Mouse (Mus musculus) kidney, postnatal 0 days (tissue): Measurements from ENCODE around the gene Lrrn2. TPM values are rescaled to one million over a fixed set of nuclear protein-coding genes. Genes with fewer than 3 reads are reported as not detected.

Source experiments
- ATAC-seq: fragments of 200-750 bp; cut with Nextera tagmentation; replicated peaks from 2 replicates; pipeline ENCODE4 v1.8.0; 2017; ENCODE audit warnings: low read depth, moderate number of reproducible peaks, moderate TSS enrichment, moderate library complexity; ENCODE audit not compliant: low FRiP score
- DNase-seq: peaks from one replicate; pipeline ENCODE4 v3.0.0-alpha.2; 2016; ENCODE audit warnings: low spot score
- H3K27ac ChIP-seq: fragments of 300-500 bp; sonication (generic); 2 replicates; pipeline ENCODE4 v1.5.1; 2014; ENCODE audit warnings: mild to moderate bottlenecking
- H3K27me3 ChIP-seq: fragments of 300-500 bp; sonication (generic); 2 replicates; pipeline ENCODE4 v1.6.1; 2014; ENCODE audit warnings: low read length, mixed read lengths; ENCODE audit not compliant: insufficient read depth
- H3K36me3 ChIP-seq: fragments of 300-500 bp; sonication (generic); 2 replicates; pipeline ENCODE4 v1.6.1; 2014; ENCODE audit warnings: low read length, mixed read lengths; ENCODE audit not compliant: insufficient read depth
- H3K4me1 ChIP-seq: fragments of 300-500 bp; sonication (generic); replicated peaks from 2 replicates; pipeline ENCODE4 v1.6.1; 2014; ENCODE audit warnings: antibody characterized with exemption, low read length, mixed read lengths; ENCODE audit not compliant: insufficient read depth
- H3K4me2 ChIP-seq: fragments of 300-500 bp; sonication (generic); 2 replicates; pipeline ENCODE4 v1.6.1; 2014; ENCODE audit warnings: mild to moderate bottlenecking, low read length, moderate library complexity, mixed read lengths
- H3K4me3 ChIP-seq: fragments of 300-500 bp; sonication (generic); replicated peaks from 2 replicates; pipeline ENCODE4 v1.5.1; 2014; ENCODE audit warnings: low read depth, low read length
- H3K9ac ChIP-seq: fragments of 300-500 bp; sonication (generic); 2 replicates; pipeline ENCODE4 v1.6.1; 2014; ENCODE audit warnings: low read depth, low read length
- H3K9me3 ChIP-seq: fragments of 300-500 bp; sonication (generic); replicated peaks from 2 replicates; pipeline ENCODE4 v1.6.1; 2016; ENCODE audit warnings: low read length, inconsistent platforms, mixed read lengths
- CTCF ChIP-seq: IDR thresholded peaks from 2 replicates; pipeline ENCODE4 v1.5.1; 2016; ENCODE audit warnings: antibody characterized with exemption, low read depth, mild to moderate bottlenecking, moderate library complexity
- WGBS: fragments of 180-500 bp; shearing (Covaris S2); extraction: QIAGEN DNeasy Blood & Tissue Kit; methylation state at CpG from one replicate; pipeline ENCODE4 v1.1.7; 2014; 5-methylcytosine and 5-hydroxymethylcytosine counted together
- polyA plus RNA-seq: library from polyadenylated mRNA; unstranded; fragments of >200 nt; fragmentation: Nextera tagmentation; extraction: Ambion mirVana; gene quantifications from 2 replicates; pipeline ENCODE4 v1.2.1, GENCODE M21; 2015

The Lrrn2 gene
- polyA plus RNA-seq, 1 experiment from 2014 or later = 3.3 TPM

GRCm38 (mm10) chr1:132921071-132921470 is 41.0 kb downstream of the Lrrn2 start:
- Histone ChIP-seq H3K9me3 (no peaks in the 10 kb centered on the region), H3K4me2 (peak overlapping the region; percentile 23), H3K27ac (no peak overlapping the region), H3K36me3 (no peaks in the 10 kb centered on the region), H3K9ac (no peak overlapping the region), H3K27me3 (no peaks in the 10 kb centered on the region), H3K4me1 (no peaks in the 10 kb centered on the region), H3K4me3 (no peak overlapping the region)
- no peak for TF ChIP-seq CTCF
- DNase-seq (peak; percentile 7), ATAC-seq (no peak)
- 12% methylated on average over 13 of the region's 13 CpGs for WGBS

- Histone ChIP-seq H3K4me3 (no peak overlapping the region), H3K4me1 (no peaks in the 10 kb centered on the region), H3K9me3 (no peaks in the 10 kb centered on the region), H3K27me3 (no peaks in the 10 kb centered on the region), H3K4me2 (no peak overlapping the region), H3K36me3 (no peaks in the 10 kb centered on the region), H3K9ac (no peak overlapping the region), H3K27ac (no peak overlapping the region)
- DNase-seq (no peak), ATAC-seq (no peak)
- WGBS = 96% methylated on average over 9 of the region's 9 CpGs
- TF ChIP-seq CTCF = no peak
These were observed 42.2 kb downstream of the Lrrn2 start for GRCm38 (mm10) chr1:132922257-132922656.

- H3K4me1 ChIP-seq = no peaks in the 10 kb centered on the region; the same call in 1 of the 2 replicates
- no peak for TF ChIP-seq CTCF
- H3K4me3 ChIP-seq = no peak overlapping the region
- DNase-seq = no peak
- ATAC-seq = no peak
- H3K27ac ChIP-seq = no peak overlapping the region
- H3K9me3 ChIP-seq = no peaks in the 10 kb centered on the region
- no peaks in the 10 kb centered on the region for H3K36me3 ChIP-seq
- no peak overlapping the region for H3K9ac ChIP-seq
- WGBS = 85% methylated on average over 7 of the region's 7 CpGs
- H3K27me3 ChIP-seq = no peaks in the 10 kb centered on the region
- no peak overlapping the region for H3K4me2 ChIP-seq
These were observed 45.2 kb downstream of the Lrrn2 start for GRCm38 (mm10) chr1:132925270-132925669.

GRCm38 (mm10) chr1:132928032-132928906 is 48.2 kb downstream of the Lrrn2 start:
- no peak for ATAC-seq
- DNase-seq = peak; percentile 39

GRCm38 (mm10) chr1:132928907-132929250 is 48.8 kb downstream of the Lrrn2 start:
- Histone ChIP-seq H3K9me3 (no peaks in the 10 kb centered on the region), H3K4me1 (no peaks in the 10 kb centered on the region; the same call in 1 of the 2 replicates), H3K4me3 (no peak overlapping the region), H3K27ac (no peak overlapping the region), H3K27me3 (no peaks in the 10 kb centered on the region), H3K9ac (no peak overlapping the region), H3K36me3 (no peaks in the 10 kb centered on the region), H3K4me2 (no peak overlapping the region)
- 35% methylated on average over 3 of the region's 3 CpGs for WGBS
- no peak for TF ChIP-seq CTCF
- ATAC-seq = no peak
- DNase-seq = no peak

More at GRCm38 (mm10) chr1:132928032-132928906, 48.2 kb downstream of the Lrrn2 start:
- Histone ChIP-seq H3K9me3 (no peaks in the 10 kb centered on the region), H3K27ac (no peak overlapping the region), H3K36me3 (no peaks in the 10 kb centered on the region), H3K4me1 (no peaks in the 10 kb centered on the region; the same call in 1 of the 2 replicates), H3K27me3 (no peaks in the 10 kb centered on the region), H3K4me3 (no peak overlapping the region), H3K4me2 (no peak overlapping the region), H3K9ac (no peak overlapping the region)
- 25% methylated on average over 19 of the region's 19 CpGs for WGBS
- no peak for TF ChIP-seq CTCF

- no peak overlapping the region for H3K27ac ChIP-seq
- no peak overlapping the region for H3K9ac ChIP-seq
- WGBS = 57% methylated on average over 4 of the region's 4 CpGs
- no peak overlapping the region for H3K4me2 ChIP-seq
- TF ChIP-seq CTCF = no peak
- ATAC-seq (no peak), DNase-seq (no peak)
- no peaks in the 10 kb centered on the region for H3K9me3 ChIP-seq
- H3K36me3 ChIP-seq = no peaks in the 10 kb centered on the region
- H3K27me3 ChIP-seq = no peaks in the 10 kb centered on the region
- H3K4me3 ChIP-seq = no peak overlapping the region
- no peaks in the 10 kb centered on the region; the same call in 1 of the 2 replicates for H3K4me1 ChIP-seq
These were observed 50.2 kb downstream of the Lrrn2 start for GRCm38 (mm10) chr1:132930291-132930690.
